Mouse (Mus musculus) liver, postnatal 0 days (tissue): ENCODE results near the gene Fcna. TPM values are rescaled to one million over a fixed set of nuclear protein-coding genes. Genes with fewer than 3 reads are reported as not detected.

ENCODE experiments used
- ATAC-seq: fragments of 200-750 bp; cut with Nextera tagmentation; 2 replicates; pipeline ENCODE4 v1.8.0; 2017; ENCODE audit warnings: mild to moderate bottlenecking, moderate library complexity
- DNase-seq: peaks from one replicate; pipeline ENCODE4 v3.0.0-alpha.2; 2016
- H3K27ac ChIP-seq: fragments of 300-500 bp; sonication (generic); 2 replicates; pipeline ENCODE4 v1.5.1; 2014; ENCODE audit warnings: antibody characterized with exemption, moderate library complexity, mild to moderate bottlenecking, low read depth
- H3K27me3 ChIP-seq: fragments of 300-500 bp; sonication (generic); 2 replicates; pipeline ENCODE4 v1.6.1; 2014; ENCODE audit warnings: low read length, control low read depth, mixed read lengths; ENCODE audit not compliant: insufficient read depth
- H3K36me3 ChIP-seq: fragments of 300-500 bp; sonication (generic); replicated peaks from 2 replicates; pipeline ENCODE4 v1.6.1; 2014; ENCODE audit warnings: mild to moderate bottlenecking, control low read depth, low read length, moderate library complexity, mixed read lengths; ENCODE audit not compliant: insufficient read depth
- H3K4me1 ChIP-seq: fragments of 300-500 bp; sonication (generic); 2 replicates; pipeline ENCODE4 v1.6.1; 2014; ENCODE audit warnings: antibody characterized with exemption, mild to moderate bottlenecking, control low read depth; ENCODE audit not compliant: insufficient read depth
- H3K4me2 ChIP-seq: fragments of 300-500 bp; sonication (generic); 2 replicates; pipeline ENCODE4 v1.6.1; 2014; ENCODE audit warnings: low read depth, mild to moderate bottlenecking, low read length, moderate library complexity, mixed read lengths
- H3K4me3 ChIP-seq: fragments of 300-500 bp; sonication (generic); 2 replicates; pipeline ENCODE4 v1.5.1; 2014; ENCODE audit warnings: low read depth, low read length
- H3K9ac ChIP-seq: fragments of 300-500 bp; sonication (generic); replicated peaks from 2 replicates; pipeline ENCODE4 v1.6.1; 2014; ENCODE audit warnings: mild to moderate bottlenecking, moderate library complexity
- H3K9me3 ChIP-seq: fragments of 300-500 bp; sonication (generic); 2 replicates; pipeline ENCODE4 v1.6.1; 2016; ENCODE audit warnings: mild to moderate bottlenecking, control low read depth, low read length, mixed read lengths
- CTCF ChIP-seq: sonication (generic); IDR thresholded peaks from 2 replicates; pipeline ENCODE4 v1.5.1; 2016; ENCODE audit warnings: antibody characterized with exemption, low read depth
- EP300 ChIP-seq: IDR thresholded peaks from 2 replicates; pipeline ENCODE4 v1.6.1; 2016; ENCODE audit warnings: antibody characterized with exemption, low read depth, mild to moderate bottlenecking
- WGBS: fragments of 180-500 bp; shearing (Covaris S2); extraction: QIAGEN DNeasy Blood & Tissue Kit; methylation state at CpG from one replicate; pipeline ENCODE4 v1.1.7; 2014; ENCODE audit not compliant: insufficient replicate concordance; 5-methylcytosine and 5-hydroxymethylcytosine counted together
- polyA plus RNA-seq: library from polyadenylated mRNA; unstranded; fragments of >200 nt; fragmentation: Nextera tagmentation; extraction: Ambion mirVana; gene quantifications from 2 replicates; pipeline ENCODE4 v1.2.1, GENCODE M21; 2015

Gene Fcna
- polyA plus RNA-seq, 1 experiment from 2014 or later: 100 TPM

DNA sequence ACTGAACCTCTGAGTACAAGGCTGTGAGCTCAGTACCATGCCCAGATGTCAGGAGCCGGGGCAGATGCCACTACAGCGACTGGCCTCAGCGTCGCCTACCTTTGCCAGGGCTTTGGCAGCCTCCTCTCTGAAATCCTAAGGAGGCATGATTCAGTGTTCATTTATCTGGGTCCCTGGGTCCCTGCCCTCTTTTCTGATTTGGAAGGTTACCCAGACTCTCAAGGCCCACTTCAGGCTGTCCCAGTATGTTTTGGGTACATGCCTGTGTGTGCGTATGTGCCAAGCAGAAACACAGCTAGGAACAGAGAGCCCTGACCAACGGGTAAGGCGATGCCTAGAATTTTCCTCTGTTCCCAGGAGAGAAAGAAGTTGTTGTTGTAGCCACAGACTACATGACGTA, 32.4 kb upstream of the Fcna start:
- Histone ChIP-seq H3K36me3 (no peaks in the 10 kb centered on the region), H3K4me3 (no peak overlapping the region), H3K27me3 (no peaks in the 10 kb centered on the region), H3K4me2 (no peak overlapping the region), H3K9me3 (no peaks in the 10 kb centered on the region), H3K9ac (no peak overlapping the region), H3K4me1 (no peaks in the 10 kb centered on the region), H3K27ac (no peak overlapping the region)
- no peak for TF ChIP-seq EP300
- no peak for TF ChIP-seq CTCF
- no peak for ATAC-seq
- no peak for DNase-seq
- WGBS: 79% methylated on average over 8 of the region's 8 CpGs

DNA sequence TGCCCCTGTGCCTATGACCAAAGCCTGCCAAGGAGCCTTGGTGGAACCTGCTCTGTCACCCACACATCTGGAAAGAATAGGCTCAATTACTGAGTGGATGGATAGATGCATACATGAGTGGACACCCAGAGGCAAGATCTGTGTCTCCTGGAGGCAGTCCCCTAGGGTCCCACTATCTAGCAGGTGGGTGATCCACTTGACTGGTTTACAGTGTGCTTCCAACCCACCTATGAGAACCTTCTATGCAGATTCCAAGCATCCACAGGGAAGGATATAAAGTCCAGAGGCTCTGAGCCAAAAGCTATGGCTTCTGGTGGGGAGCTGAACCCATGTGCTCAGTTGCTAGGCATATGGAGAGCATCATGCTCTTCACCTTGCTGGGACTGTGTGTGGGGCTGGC, 29.8 kb upstream of the Fcna start, which contains the start of gene Lcn5:
Gene Lcn5 (plus strand): TSS at position 301 of the 400 bp plus-strand sequence.
- H3K27me3 ChIP-seq: no peaks in the 10 kb centered on the region
- H3K36me3 ChIP-seq: no peaks in the 10 kb centered on the region
- H3K4me3 ChIP-seq: no peak within 1 kb of the TSS
- DNase-seq (no peak), ATAC-seq (no peak)
- H3K9ac ChIP-seq: no peak within 1 kb of the TSS
- no peak within 1 kb of the TSS for H3K4me2 ChIP-seq
- H3K4me1 ChIP-seq: no peaks in the 10 kb centered on the region
- no peak within 1 kb of the TSS for H3K27ac ChIP-seq
- TF ChIP-seq EP300: no peak
- H3K9me3 ChIP-seq: no peaks in the 10 kb centered on the region

DNA sequence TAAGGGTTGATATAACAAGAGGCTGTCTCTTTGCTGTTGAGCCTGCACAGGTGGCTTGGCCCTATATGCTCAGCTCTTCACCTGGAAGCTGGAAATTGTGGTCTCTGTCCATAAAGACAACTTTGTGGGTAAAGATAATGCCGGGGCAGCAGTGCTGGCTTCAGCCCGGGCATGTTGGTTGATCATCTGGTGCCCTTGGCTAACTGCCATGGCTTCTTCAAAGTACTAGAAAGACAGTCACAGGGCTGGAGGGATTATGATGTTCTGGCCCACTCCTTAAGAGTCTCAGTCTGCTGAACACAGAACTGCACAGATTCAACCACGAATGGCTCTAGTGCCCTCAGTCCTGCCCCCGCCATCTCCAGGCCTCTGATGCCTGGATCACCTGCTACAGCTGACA, 29.4 kb upstream of the Fcna start:
- Histone ChIP-seq H3K36me3 (no peaks in the 10 kb centered on the region), H3K9ac (no peak overlapping the region), H3K27me3 (no peaks in the 10 kb centered on the region), H3K9me3 (no peaks in the 10 kb centered on the region), H3K4me3 (no peak overlapping the region), H3K4me2 (no peak overlapping the region), H3K27ac (no peak overlapping the region), H3K4me1 (no peaks in the 10 kb centered on the region)
- TF ChIP-seq CTCF: no peak
- WGBS: 74% methylated on average over 4 of the region's 4 CpGs
- ATAC-seq (no peak), DNase-seq (no peak)

DNA sequence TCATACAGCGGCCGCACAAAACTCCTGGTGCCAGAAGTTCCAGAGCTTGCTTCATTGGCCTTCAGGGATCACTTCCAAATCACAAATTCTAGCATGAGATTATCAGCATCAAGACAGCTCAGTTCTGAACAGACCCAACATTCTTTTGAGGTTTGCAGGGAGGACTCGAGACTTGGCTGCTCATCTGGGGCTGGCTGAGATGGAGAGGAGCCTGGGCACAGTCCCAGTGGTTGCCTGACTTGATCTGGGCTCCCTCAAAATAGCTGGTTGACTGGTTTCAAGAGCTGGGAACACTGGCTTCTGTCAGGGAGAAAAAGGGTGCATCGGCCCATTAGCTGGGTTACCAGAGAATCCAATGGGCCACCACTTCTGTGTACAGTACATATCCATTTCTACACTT, 28.9 kb upstream of the Fcna start:
- DNase-seq (no peak), ATAC-seq (no peak)
- Histone ChIP-seq H3K4me1 (no peaks in the 10 kb centered on the region), H3K36me3 (no peaks in the 10 kb centered on the region), H3K27ac (no peak overlapping the region), H3K4me2 (no peak overlapping the region), H3K27me3 (no peaks in the 10 kb centered on the region), H3K4me3 (no peak overlapping the region), H3K9me3 (no peaks in the 10 kb centered on the region), H3K9ac (no peak overlapping the region)
- TF ChIP-seq CTCF (no peak), EP300 (no peak)
- WGBS: 79% methylated on average over 4 of the region's 4 CpGs

DNA sequence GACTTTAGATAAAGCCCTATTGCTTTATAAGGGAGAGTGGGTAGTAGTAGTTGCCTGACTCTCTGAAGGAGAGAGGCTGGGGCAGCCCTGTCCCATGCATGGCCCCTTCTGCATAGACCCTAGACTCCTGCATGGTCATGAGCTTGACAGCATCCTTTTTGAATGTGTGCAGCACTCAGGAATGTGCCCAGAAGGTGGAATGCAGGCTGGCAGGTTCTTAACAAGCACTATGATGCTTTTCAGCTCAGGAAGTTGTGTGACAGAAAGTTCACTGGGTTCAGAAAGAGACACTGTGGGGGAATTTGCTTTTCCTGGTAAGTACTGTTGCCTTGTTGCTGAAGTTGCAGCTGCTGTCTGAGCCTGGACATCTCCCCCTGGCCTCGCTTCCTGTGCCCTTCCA, 26.7 kb upstream of the Fcna start:
- H3K9ac ChIP-seq: no peak overlapping the region
- H3K27me3 ChIP-seq: no peaks in the 10 kb centered on the region
- H3K4me1 ChIP-seq: no peaks in the 10 kb centered on the region
- no peak overlapping the region for H3K4me2 ChIP-seq
- DNase-seq (no peak), ATAC-seq (no peak)
- H3K27ac ChIP-seq: no peak overlapping the region
- TF ChIP-seq CTCF (no peak), EP300 (no peak)
- WGBS: 46% methylated on average over 1 of the region's 1 CpGs
- H3K4me3 ChIP-seq: no peak overlapping the region
- no peaks in the 10 kb centered on the region for H3K9me3 ChIP-seq
- H3K36me3 ChIP-seq: no peaks in the 10 kb centered on the region

DNA sequence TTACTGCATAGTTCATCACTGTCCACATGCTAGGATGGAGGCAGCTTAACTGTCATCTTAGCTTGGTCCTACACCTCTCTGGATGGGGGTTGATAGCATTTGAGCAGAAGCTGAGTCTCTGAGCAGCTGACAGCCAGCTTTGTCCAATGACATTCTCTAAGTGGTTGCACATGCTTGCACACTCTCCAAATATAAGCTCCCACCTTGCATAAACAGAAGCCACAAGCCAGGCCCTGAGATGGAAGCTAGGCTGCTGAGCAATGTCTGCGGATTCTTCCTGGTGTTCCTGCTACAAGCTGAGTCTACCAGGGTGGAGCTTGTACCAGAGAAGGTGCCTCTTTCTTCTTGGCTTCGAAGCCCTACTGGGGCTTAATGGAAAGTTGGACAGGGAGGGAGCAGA, 25.1 kb upstream of the Fcna start, which contains the start of gene Lcn8:
Gene Lcn8 (plus strand): TSS at position 219 of the 400 bp plus-strand sequence.
- DNase-seq: no peak
- TF ChIP-seq EP300: no peak
- TF ChIP-seq CTCF: no peak
- no peaks in the 10 kb centered on the region for H3K27me3 ChIP-seq
- H3K27ac ChIP-seq: no peak within 1 kb of the TSS
- H3K9ac ChIP-seq: no peak within 1 kb of the TSS
- ATAC-seq: no peak
- 75% methylated on average over 2 of the region's 2 CpGs for WGBS
- H3K4me2 ChIP-seq: no peak within 1 kb of the TSS
- no peak within 1 kb of the TSS for H3K4me3 ChIP-seq
- H3K36me3 ChIP-seq: no peaks in the 10 kb centered on the region
- no peaks in the 10 kb centered on the region for H3K9me3 ChIP-seq
- no peaks in the 10 kb centered on the region for H3K4me1 ChIP-seq

DNA sequence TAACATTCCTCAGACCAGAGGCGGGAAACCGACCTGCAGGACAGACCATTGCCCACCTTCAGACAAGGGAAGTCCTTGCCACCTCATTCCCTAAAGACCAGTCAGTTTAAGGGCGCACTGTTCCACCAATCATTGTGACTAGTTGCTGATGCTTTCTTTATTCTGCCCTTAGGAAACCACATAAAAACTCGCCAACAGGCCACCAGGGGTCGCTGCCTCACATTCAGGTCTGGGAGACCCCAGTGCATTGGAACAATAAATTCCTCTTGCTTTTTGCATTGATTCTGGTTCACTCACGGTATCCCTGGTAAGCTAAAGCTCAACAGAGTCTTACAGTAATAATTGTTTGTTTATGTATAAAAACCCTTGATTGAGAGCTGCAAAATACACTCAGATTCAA, 12.1 kb upstream of the Fcna start:
- DNase-seq: peak; percentile 57
- no peak overlapping the region for H3K4me3 ChIP-seq
- no peaks in the 10 kb centered on the region for H3K27me3 ChIP-seq
- H3K9ac ChIP-seq: no peak overlapping the region
- no peak overlapping the region for H3K27ac ChIP-seq
- H3K4me2 ChIP-seq: no peak overlapping the region
- H3K4me1 ChIP-seq: 0 out of 2 replicates have a peak, but pooled peaks cover 2% of the 10 kb centered on the region
- no peaks in the 10 kb centered on the region for H3K36me3 ChIP-seq
- TF ChIP-seq CTCF (peak; percentile 67), EP300 (no peak)
- H3K9me3 ChIP-seq: no peaks in the 10 kb centered on the region
- WGBS: 20% methylated on average over 6 of the region's 6 CpGs
- ATAC-seq: no peak
